Mouse (Mus musculus) liver, embryonic 11.5 days (tissue): ENCODE data around the gene Cbr1. TPM values are rescaled to one million over a fixed set of nuclear protein-coding genes. Genes with fewer than 3 reads are reported as not detected.

Experiments used
- ATAC-seq: fragments of 200-750 bp; cut with Nextera tagmentation; replicated peaks from 2 replicates; pipeline ENCODE4 v1.8.0; 2017; ENCODE audit warnings: moderate number of reproducible peaks, mild to moderate bottlenecking, moderate TSS enrichment, moderate library complexity; ENCODE audit not compliant: low FRiP score
- DNase-seq: peaks from one replicate; pipeline ENCODE4 v3.0.0-alpha.2; 2017; ENCODE audit warnings: low spot score
- H3K27ac ChIP-seq: fragments of 300-500 bp; sonication (generic); 2 replicates; pipeline ENCODE4 v1.5.1; 2014; ENCODE audit warnings: mild to moderate bottlenecking, low read depth, low read length, control low read depth
- H3K27me3 ChIP-seq: fragments of 300-500 bp; sonication (generic); replicated peaks from 2 replicates; pipeline ENCODE4 v1.6.1; 2014; ENCODE audit warnings: low read length, mixed read lengths; ENCODE audit not compliant: control insufficient read depth, insufficient read depth
- H3K36me3 ChIP-seq: fragments of 300-500 bp; sonication (generic); 2 replicates; pipeline ENCODE4 v1.6.1; 2014; ENCODE audit warnings: mild to moderate bottlenecking, low read length, moderate library complexity, mixed read lengths; ENCODE audit not compliant: control insufficient read depth, insufficient read depth
- H3K4me1 ChIP-seq: fragments of 300-500 bp; sonication (generic); replicated peaks from 2 replicates; pipeline ENCODE4 v1.6.1; 2014; ENCODE audit warnings: low read length, mixed read lengths; ENCODE audit not compliant: control insufficient read depth, insufficient read depth
- H3K4me2 ChIP-seq: fragments of 300-500 bp; sonication (generic); 2 replicates; pipeline ENCODE4 v1.6.1; 2014; ENCODE audit warnings: mild to moderate bottlenecking, control low read depth, moderate library complexity
- H3K4me3 ChIP-seq: fragments of 300-500 bp; sonication (generic); 2 replicates; pipeline ENCODE4 v1.5.1; 2014; ENCODE audit warnings: low read depth, low read length, control low read depth
- H3K9ac ChIP-seq: fragments of 300-500 bp; sonication (generic); 2 replicates; pipeline ENCODE4 v1.6.1; 2014; ENCODE audit warnings: low read depth, low read length, control low read depth
- H3K9me3 ChIP-seq: fragments of 300-500 bp; sonication (generic); 2 replicates; pipeline ENCODE4 v1.6.1; 2016; ENCODE audit warnings: low read length, inconsistent platforms, mixed read lengths; ENCODE audit not compliant: control insufficient read depth
- WGBS: fragments of 180-500 bp; shearing (Covaris S2); extraction: QIAGEN DNeasy Blood & Tissue Kit; methylation state at CpG from one replicate; pipeline ENCODE4 v1.1.7; 2014; 5-methylcytosine and 5-hydroxymethylcytosine counted together
- polyA plus RNA-seq: library from polyadenylated mRNA; unstranded; fragments of >200 nt; fragmentation: Nextera tagmentation; extraction: Ambion mirVana; gene quantifications from 2 replicates; pipeline ENCODE4 v1.2.1, GENCODE M21; 2014

Cbr1 gene
- polyA plus RNA-seq, 1 experiment from 2014 or later: 49.3 TPM

DNA sequence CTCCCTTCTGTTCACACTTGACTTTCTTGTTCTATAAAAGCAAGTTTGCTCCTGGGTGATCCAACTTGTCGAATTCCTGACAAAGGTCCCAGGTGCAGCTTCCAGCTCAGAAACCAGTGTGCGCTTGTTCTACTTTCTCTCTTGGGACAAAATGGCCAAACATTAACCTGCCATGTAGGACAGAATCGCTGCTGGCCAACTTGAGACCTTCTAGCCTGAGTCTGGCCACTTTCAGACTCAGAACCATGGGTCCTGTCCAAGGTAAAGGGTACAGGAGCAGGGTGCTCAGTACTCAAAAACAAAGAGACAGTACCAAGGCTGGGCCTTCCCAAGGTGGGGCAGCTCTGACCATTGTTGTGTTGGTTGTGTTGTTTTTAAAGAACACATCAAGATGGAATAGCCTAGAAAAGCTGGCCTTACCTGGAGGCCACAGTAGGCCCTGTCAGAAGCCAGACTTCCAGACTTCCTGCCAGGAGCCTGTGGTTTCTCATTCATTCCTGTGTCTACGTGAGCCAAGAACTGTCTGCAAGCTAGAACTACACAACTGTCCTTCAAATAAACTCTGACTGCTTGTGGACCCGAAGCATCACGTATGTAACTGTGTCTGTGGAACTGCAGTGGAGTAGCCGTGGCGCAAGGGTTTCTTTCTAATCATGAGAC, 27.2 kb upstream of the Cbr1 start:
- ATAC-seq (no peak), DNase-seq (no peak)
- H3K27me3 ChIP-seq: no peaks in the 10 kb centered on the region
- no peak overlapping the region for H3K27ac ChIP-seq
- WGBS: 79% methylated on average over 8 of the region's 8 CpGs
- no peaks in the 10 kb centered on the region for H3K4me1 ChIP-seq
- no peak overlapping the region for H3K9ac ChIP-seq
- no peaks in the 10 kb centered on the region for H3K36me3 ChIP-seq
- no peak overlapping the region for H3K4me2 ChIP-seq
- no peak overlapping the region for H3K4me3 ChIP-seq
- H3K9me3 ChIP-seq: no peaks in the 10 kb centered on the region

DNA sequence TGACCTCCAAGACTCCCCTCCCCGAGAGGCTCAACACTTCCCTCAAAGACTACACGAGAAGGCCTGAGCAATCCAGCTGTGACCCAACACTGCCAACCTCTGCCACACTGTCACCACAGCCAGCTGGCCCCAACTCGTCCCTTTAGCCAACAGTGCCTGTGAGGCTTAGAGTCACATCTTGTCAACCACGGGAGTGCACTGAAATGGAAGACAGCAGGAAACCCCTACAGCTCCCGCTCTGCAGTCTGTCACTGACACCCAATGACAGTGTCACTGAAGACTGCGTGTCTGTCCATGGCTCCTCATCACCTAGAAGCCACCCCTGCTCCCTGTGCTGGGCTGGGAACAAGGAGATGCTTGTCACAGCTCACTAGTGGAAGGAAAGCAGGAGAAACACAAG, 24.5 kb upstream of the Cbr1 start:
- ATAC-seq (no peak), DNase-seq (no peak)
- H3K4me2 ChIP-seq: no peak overlapping the region
- H3K9me3 ChIP-seq: no peaks in the 10 kb centered on the region
- 63% methylated on average over 6 of the region's 6 CpGs for WGBS
- no peaks in the 10 kb centered on the region for H3K4me1 ChIP-seq
- H3K36me3 ChIP-seq: peaks cover 4% of the 10 kb centered on the region; the same call in 1 of the 2 replicates
- no peak overlapping the region for H3K27ac ChIP-seq
- no peak overlapping the region for H3K9ac ChIP-seq
- no peak overlapping the region for H3K4me3 ChIP-seq
- no peaks in the 10 kb centered on the region for H3K27me3 ChIP-seq

- WGBS: 84% methylated on average over 24 of the region's 24 CpGs
- DNase-seq (no peak), ATAC-seq (no peak)
- Histone ChIP-seq H3K4me3 (no peak overlapping the region), H3K9ac (no peak overlapping the region), H3K4me2 (no peak overlapping the region), H3K9me3 (no peaks in the 10 kb centered on the region), H3K27ac (no peak overlapping the region), H3K4me1 (peaks cover 4% of the 10 kb centered on the region; the same call in 1 of the 2 replicates), H3K36me3 (peaks cover 4% of the 10 kb centered on the region; the same call in 1 of the 2 replicates), H3K27me3 (no peaks in the 10 kb centered on the region)
Measured at GRCm38 (mm10) chr16:93584976-93585702, 20.5 kb upstream of the Cbr1 start.

GRCm38 (mm10) chr16:93585703-93586205, 19.9 kb upstream of the Cbr1 start:
- Histone ChIP-seq H3K36me3 (peaks cover 4% of the 10 kb centered on the region; the same call in 1 of the 2 replicates), H3K27me3 (no peaks in the 10 kb centered on the region), H3K9ac (no peak overlapping the region), H3K4me3 (no peak overlapping the region), H3K4me1 (peaks cover 4% of the 10 kb centered on the region; the same call in 1 of the 2 replicates), H3K27ac (no peak overlapping the region), H3K9me3 (no peaks in the 10 kb centered on the region), H3K4me2 (no peak overlapping the region)
- DNase-seq (no peak), ATAC-seq (no peak)
- 51% methylated on average over 9 of the region's 9 CpGs for WGBS

DNA sequence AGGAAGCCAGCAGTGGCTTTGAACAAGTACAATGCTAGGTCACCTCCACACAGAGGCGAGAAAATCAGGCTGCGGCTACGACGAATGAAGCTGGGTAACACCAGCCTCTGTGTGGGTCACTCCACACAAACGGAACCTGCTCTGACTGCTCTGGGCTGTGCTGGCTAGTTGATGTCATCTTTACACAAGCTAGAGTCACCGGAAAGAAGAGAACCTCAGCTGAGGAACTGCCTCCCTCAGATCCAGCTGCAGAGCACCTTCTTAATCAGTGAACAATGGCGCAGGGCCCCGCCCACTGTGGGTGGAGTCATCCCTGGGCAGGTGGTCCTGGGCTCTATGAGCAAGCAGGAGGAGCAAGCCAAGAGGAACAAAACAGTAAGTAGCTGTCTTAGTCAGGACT, 19.3 kb upstream of the Cbr1 start:
- H3K9me3 ChIP-seq: no peaks in the 10 kb centered on the region
- H3K4me3 ChIP-seq: no peak overlapping the region
- H3K4me1 ChIP-seq: peaks cover 4% of the 10 kb centered on the region; the same call in 1 of the 2 replicates
- H3K9ac ChIP-seq: no peak overlapping the region
- H3K36me3 ChIP-seq: peaks cover 4% of the 10 kb centered on the region; the same call in 1 of the 2 replicates
- 57% methylated on average over 8 of the region's 8 CpGs for WGBS
- ATAC-seq: no peak
- H3K4me2 ChIP-seq: no peak overlapping the region; the same call in 1 of the 2 replicates
- DNase-seq: no peak
- H3K27ac ChIP-seq: no peak overlapping the region
- no peaks in the 10 kb centered on the region for H3K27me3 ChIP-seq

DNA sequence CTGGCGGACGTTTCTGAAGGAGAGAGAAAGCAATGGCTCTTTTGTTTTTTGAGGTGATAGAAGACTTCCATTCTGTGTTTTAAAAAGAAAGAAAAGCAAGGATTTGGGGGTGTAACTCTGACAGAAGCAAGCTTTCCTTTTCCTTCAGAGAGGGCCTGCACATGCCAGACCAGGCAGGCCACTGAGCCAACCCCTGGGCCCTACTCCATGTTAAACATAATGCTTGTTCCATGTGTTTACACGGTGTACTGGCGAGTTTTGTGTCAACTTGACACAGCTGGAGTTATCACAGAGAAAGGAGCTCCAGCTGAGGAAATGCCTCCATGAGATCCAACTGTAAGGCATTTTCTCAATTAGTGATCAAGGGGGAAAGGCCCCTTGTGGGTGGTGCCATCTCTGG, 17.4 kb upstream of the Cbr1 start:
- Histone ChIP-seq H3K4me1 (peaks cover 4% of the 10 kb centered on the region; the same call in 1 of the 2 replicates), H3K4me3 (no peak overlapping the region), H3K9me3 (no peaks in the 10 kb centered on the region), H3K9ac (no peak overlapping the region), H3K4me2 (no peak overlapping the region), H3K27ac (no peak overlapping the region), H3K36me3 (peaks cover 4% of the 10 kb centered on the region; the same call in 1 of the 2 replicates), H3K27me3 (no peaks in the 10 kb centered on the region)
- DNase-seq: no peak
- ATAC-seq: no peak
- 72% methylated on average over 4 of the region's 4 CpGs for WGBS

DNA sequence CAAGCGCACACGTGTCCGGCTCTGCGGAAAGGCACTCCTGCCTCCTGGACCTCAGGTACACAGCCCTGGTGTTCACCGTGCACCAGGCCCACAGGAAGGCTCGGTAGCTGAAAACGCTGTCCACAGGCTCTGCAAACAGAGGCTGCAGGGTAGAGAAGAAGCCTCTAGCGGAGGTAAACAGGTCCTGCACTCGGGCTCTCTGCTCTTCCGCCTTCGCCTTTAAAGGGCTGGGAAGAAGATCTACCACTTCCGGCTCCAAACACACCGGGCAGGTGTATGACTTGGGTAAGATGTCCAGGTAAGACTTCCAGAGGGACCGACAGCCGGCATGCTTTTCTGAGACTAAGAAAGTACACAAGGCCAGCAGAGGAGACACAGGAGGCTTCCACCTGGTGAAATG, 14.7 kb upstream of the Cbr1 start:
- DNase-seq (no peak), ATAC-seq (no peak)
- H3K27ac ChIP-seq: no peak overlapping the region
- no peaks in the 10 kb centered on the region for H3K9me3 ChIP-seq
- H3K27me3 ChIP-seq: no peaks in the 10 kb centered on the region
- no peak overlapping the region for H3K4me3 ChIP-seq
- WGBS: 87% methylated on average over 15 of the region's 15 CpGs
- H3K4me1 ChIP-seq: peaks cover 4% of the 10 kb centered on the region; the same call in 1 of the 2 replicates
- H3K4me2 ChIP-seq: no peak overlapping the region
- H3K9ac ChIP-seq: no peak overlapping the region
- no peaks in the 10 kb centered on the region; the same call in 1 of the 2 replicates for H3K36me3 ChIP-seq

GRCm38 (mm10) chr16:93591450-93592430, 13.9 kb upstream of the Cbr1 start:
- no peak overlapping the region for H3K27ac ChIP-seq

More at GRCm38 (mm10) chr16:93591450-93592430, 13.9 kb upstream of the Cbr1 start:
- Histone ChIP-seq H3K4me1 (peaks cover 4% of the 10 kb centered on the region; the same call in 1 of the 2 replicates), H3K27me3 (no peaks in the 10 kb centered on the region), H3K9me3 (no peaks in the 10 kb centered on the region), H3K9ac (no peak overlapping the region), H3K36me3 (no peaks in the 10 kb centered on the region; the same call in 1 of the 2 replicates), H3K4me2 (no peak overlapping the region), H3K4me3 (no peak overlapping the region)
- ATAC-seq (no peak), DNase-seq (no peak)
- WGBS: 87% methylated on average over 20 of the region's 20 CpGs
